Mouse (Mus musculus): Measurements from ENCODE around the gene Cd5. TPM values are rescaled to one million over a fixed set of nuclear protein-coding genes. Genes with fewer than 3 reads are reported as not detected.

The Cd5 gene
- total RNA-seq, 2 experiments from 2014 or later, result 0.16 TPM; not detected in 1

GRCm38 (mm10) chr19:10676656-10677055 is 62.1 kb downstream of the Cd5 start:
- no peak for DNase-seq (ENCODE audit: low spot score in 2 of 2)

- DNase-seq (ENCODE audit: low spot score in 2 of 2), result no peak
These were observed 65.5 kb downstream of the Cd5 start for GRCm38 (mm10) chr19:10673275-10673674.

GRCm38 (mm10) chr19:10671854-10672417 is 66.9 kb downstream of the Cd5 start:
- no peak for DNase-seq (ENCODE audit: low spot score in 2 of 2)

GRCm38 (mm10) chr19:10671319-10671718 is 67.5 kb downstream of the Cd5 start:
- DNase-seq (ENCODE audit: low spot score in 2 of 2), result no peak

Other genes starting within 250 kb of the Cd5 start
- gene Cpsf7, start 213.7 kb downstream of the Cd5 start, total RNA-seq (2021), result 10 to 100 TPM; 76.8 to 79.5 TPM
- gene Sdhaf2, start 212.9 kb downstream of the Cd5 start, total RNA-seq (2021), result 10 to 100 TPM; 52.9 to 53.4 TPM
- gene Tmem216, start 182.8 kb downstream of the Cd5 start, total RNA-seq (2021), result 10 to 100 TPM; 11.3 to 11.6 TPM
- gene Cyb561a3, start 161.8 kb downstream of the Cd5 start, total RNA-seq (2021), result 10 to 100 TPM in 1 of 2 experiments, 1 to 10 TPM in 1; 9.4 to 10.8 TPM
- 10 to 100 TPM; 11.0 to 12.3 TPM for gene Tmem138, start 161.6 kb downstream of the Cd5 start, total RNA-seq (2021)
- 100 to 1,000 TPM; 193 to 195 TPM for gene Ddb1, start 133.7 kb downstream of the Cd5 start, total RNA-seq (2021)
- gene Tkfc, start 133.3 kb downstream of the Cd5 start, total RNA-seq (2021), result 10 to 100 TPM; 15.6 to 17.1 TPM
- gene Vwce, start 104.8 kb downstream of the Cd5 start, total RNA-seq (2021), result under 1 TPM; 0.66 to 1.00 TPM
- gene Pga5, start 60.9 kb downstream of the Cd5 start, total RNA-seq (2021), result not detected
- gene Vps37c, start 50.3 kb downstream of the Cd5 start, total RNA-seq (2021), result 10 to 100 TPM; 21.7 to 25.8 TPM
- gene Cd6, start 91.1 kb upstream of the Cd5 start, total RNA-seq (2021), result 1 to 10 TPM; 1.9 to 2.4 TPM
- gene Slc15a3, start 100.7 kb upstream of the Cd5 start, total RNA-seq (2021), result 1 to 10 TPM; 1.2 to 1.4 TPM
- gene Tmem132a, start 130.9 kb upstream of the Cd5 start, total RNA-seq (2021), result 100 to 1,000 TPM; 233 to 258 TPM
- gene Tmem109, start 143.0 kb upstream of the Cd5 start, total RNA-seq (2021), result 10 to 100 TPM; 47.7 to 55.1 TPM
- gene Prpf19, start 156.2 kb upstream of the Cd5 start, total RNA-seq (2021), result 100 to 1,000 TPM; 207 to 211 TPM
- not detected for gene Zp1, start 181.6 kb upstream of the Cd5 start, total RNA-seq (2021)
- gene Ptgdr2, start 198.2 kb upstream of the Cd5 start, total RNA-seq (2021), result under 1 TPM in 1 of 2 experiments, not detected in 1; 0.23 TPM
- 1 to 10 TPM; 6.7 to 7.9 TPM for gene Ccdc86, start 210.3 kb upstream of the Cd5 start, total RNA-seq (2021)
- not detected for gene Ms4a10, start 235.7 kb upstream of the Cd5 start, total RNA-seq (2021)